Mouse (Mus musculus) limb, embryonic 14.5 days (tissue): Measurements from ENCODE around the gene Taf8. TPM values are rescaled to one million over a fixed set of nuclear protein-coding genes. Genes with fewer than 3 reads are reported as not detected.

ENCODE experiments used
- ATAC-seq: fragments of 200-750 bp; cut with Nextera tagmentation; 2 replicates; pipeline ENCODE4 v1.8.0; 2017; ENCODE audit warnings: low read depth, moderate number of reproducible peaks, moderate TSS enrichment; ENCODE audit not compliant: low FRiP score
- DNase-seq: peaks from one replicate; pipeline ENCODE4 v3.0.0-alpha.2; 2015; ENCODE audit warnings: low spot score
- H3K27ac ChIP-seq: fragments of 300-500 bp; sonication (generic); replicated peaks from 2 replicates; pipeline ENCODE4 v1.5.1; 2014; ENCODE audit warnings: low read depth, mild to moderate bottlenecking, low read length, moderate library complexity, mixed read lengths
- H3K27me3 ChIP-seq: fragments of 300-500 bp; sonication (generic); 2 replicates; pipeline ENCODE4 v1.6.1; 2014; ENCODE audit warnings: low read length, mixed read lengths; ENCODE audit not compliant: control insufficient read depth, insufficient read depth
- H3K36me3 ChIP-seq: fragments of 300-500 bp; sonication (generic); 2 replicates; pipeline ENCODE4 v1.6.1; 2014; ENCODE audit warnings: mild to moderate bottlenecking, low read length, moderate library complexity, mixed read lengths; ENCODE audit not compliant: control insufficient read depth, insufficient read depth
- H3K4me1 ChIP-seq: fragments of 300-500 bp; sonication (generic); 2 replicates; pipeline ENCODE4 v1.6.1; 2014; ENCODE audit warnings: antibody characterized with exemption, low read length, mixed read lengths; ENCODE audit not compliant: control insufficient read depth, insufficient read depth
- H3K4me2 ChIP-seq: fragments of 300-500 bp; sonication (generic); replicated peaks from 2 replicates; pipeline ENCODE4 v1.6.1; 2014; ENCODE audit warnings: low read depth, mild to moderate bottlenecking, low read length, moderate library complexity; ENCODE audit not compliant: severe bottlenecking
- H3K4me3 ChIP-seq: fragments of 300-500 bp; sonication (generic); replicated peaks from 2 replicates; pipeline ENCODE4 v1.5.1; 2014; ENCODE audit warnings: low read length
- H3K9ac ChIP-seq: fragments of 300-500 bp; sonication (generic); 2 replicates; pipeline ENCODE4 v1.6.1; 2014; ENCODE audit warnings: mild to moderate bottlenecking, low read depth, low read length, moderate library complexity; ENCODE audit not compliant: severe bottlenecking
- H3K9me3 ChIP-seq: fragments of 300-500 bp; sonication (generic); 2 replicates; pipeline ENCODE4 v1.6.1; 2016; ENCODE audit warnings: low read length; ENCODE audit not compliant: control insufficient read depth
- POLR2A ChIP-seq: fragments of 200-500 bp; IDR thresholded peaks from 2 replicates; pipeline ENCODE4 v1.8.0; 2012; ENCODE audit warnings: inconsistent platforms, mild to moderate bottlenecking, moderate library complexity, borderline replicate concordance; ENCODE audit not compliant: insufficient read depth, insufficient read length; ENCODE audit errors: extremely low read depth
- WGBS: fragments of 180-500 bp; shearing (Covaris S2); extraction: QIAGEN DNeasy Blood & Tissue Kit; methylation state at CpG from one replicate; pipeline ENCODE4 v1.1.7; 2014; 5-methylcytosine and 5-hydroxymethylcytosine counted together
- polyA plus RNA-seq, 2 experiments: library from polyadenylated mRNA; depleted of rRNA in 1 of 2; stranded (reverse) in 1 of 2; unstranded in 1 of 2; fragments of >200 nt; fragmentation: Nextera tagmentation in 1 of 2; extraction: Ambion mirVana in 1 of 2; gene quantifications; 2 replicates each; pipeline versions ENCODE4 v1.2.1 to v1.2.3; 2012 to 2014

The Taf8 gene
- polyA plus RNA-seq, 2 experiments: 26.3 to 46.4 TPM

GRCm38 (mm10) chr17:47464248-47464965, 37.7 kb downstream of the Taf8 start:
- Histone ChIP-seq H3K4me3 (no peak overlapping the region), H3K36me3 (no peaks in the 10 kb centered on the region), H3K27ac (no peak overlapping the region), H3K9me3 (no peaks in the 10 kb centered on the region), H3K4me1 (no peaks in the 10 kb centered on the region), H3K9ac (no peak overlapping the region), H3K4me2 (no peak overlapping the region), H3K27me3 (peaks cover 24% of the 10 kb centered on the region)
- DNase-seq (no peak), ATAC-seq (no peak)
- WGBS: 49% methylated on average over 12 of the region's 12 CpGs
- no peak for TF ChIP-seq POLR2A

- 55% methylated on average over 9 of the region's 9 CpGs for WGBS
- Histone ChIP-seq H3K36me3 (no peaks in the 10 kb centered on the region), H3K9me3 (no peaks in the 10 kb centered on the region), H3K9ac (no peak overlapping the region), H3K27ac (no peak overlapping the region), H3K4me3 (no peak overlapping the region), H3K27me3 (peaks cover 10% of the 10 kb centered on the region), H3K4me1 (no peaks in the 10 kb centered on the region), H3K4me2 (no peak overlapping the region)
- DNase-seq (no peak), ATAC-seq (no peak)
- no peak for TF ChIP-seq POLR2A
Observed at GRCm38 (mm10) chr17:47462728-47463388, 39.2 kb downstream of the Taf8 start.

- WGBS: 80% methylated on average over 7 of the region's 7 CpGs
- H3K36me3 ChIP-seq: no peaks in the 10 kb centered on the region
- no peaks in the 10 kb centered on the region for H3K4me1 ChIP-seq
- H3K27ac ChIP-seq: no peak overlapping the region
- no peak overlapping the region for H3K4me3 ChIP-seq
- H3K9ac ChIP-seq: no peak overlapping the region
- DNase-seq: no peak
- no peak for ATAC-seq
- no peak for TF ChIP-seq POLR2A
- H3K27me3 ChIP-seq: peaks cover 4% of the 10 kb centered on the region; the same call in 1 of the 2 replicates
- no peak overlapping the region for H3K4me2 ChIP-seq
- H3K9me3 ChIP-seq: no peaks in the 10 kb centered on the region
Observed at GRCm38 (mm10) chr17:47462209-47462608, 39.9 kb downstream of the Taf8 start.

- ATAC-seq (no peak), DNase-seq (no peak)
- Histone ChIP-seq H3K4me2 (no peak overlapping the region), H3K9me3 (no peaks in the 10 kb centered on the region), H3K27me3 (no peaks in the 10 kb centered on the region), H3K9ac (no peak overlapping the region), H3K27ac (no peak overlapping the region), H3K36me3 (no peaks in the 10 kb centered on the region), H3K4me1 (no peaks in the 10 kb centered on the region), H3K4me3 (no peak overlapping the region)
- TF ChIP-seq POLR2A: no peak
- 67% methylated on average over 3 of the region's 3 CpGs for WGBS
Observed at GRCm38 (mm10) chr17:47461688-47462087, 40.4 kb downstream of the Taf8 start.

GRCm38 (mm10) chr17:47459341-47459919, 42.7 kb downstream of the Taf8 start:
- H3K27ac ChIP-seq: no peak overlapping the region
- no peaks in the 10 kb centered on the region for H3K36me3 ChIP-seq
- DNase-seq: no peak
- no peaks in the 10 kb centered on the region for H3K9me3 ChIP-seq
- no peaks in the 10 kb centered on the region for H3K4me1 ChIP-seq
- no peaks in the 10 kb centered on the region for H3K27me3 ChIP-seq
- no peak for ATAC-seq
- H3K4me2 ChIP-seq: no peak overlapping the region
- H3K4me3 ChIP-seq: no peak overlapping the region
- H3K9ac ChIP-seq: no peak overlapping the region
- TF ChIP-seq POLR2A: no peak
- WGBS: 61% methylated on average over 3 of the region's 3 CpGs
